ENCODE assay signal across 7 mouse cellular contexts in genomic region chr13:55714501-55715166, GRCm38 (mm10). TPM values are rescaled to one million over a fixed set of nuclear protein-coding genes. Genes with fewer than 3 reads are reported as not detected.
A peak's percentile ranks its signal among the peaks of the same experiment; 100 is the strongest.
DNase-seq lines count a peak whose midpoint lies in the region; ATAC-seq lines count a peak whose summit lies in the region.

TSS of gene Txndc15 (plus strand) at chr13:55714650.

- no peaks in the 10 kb centered on the region for H3K9me3 ChIP-seq in embryonic facial prominence, embryonic 12.5 days
- no peaks in the 10 kb centered on the region for H3K9me3 ChIP-seq in midbrain, embryonic 11.5 days (ENCODE audit: control insufficient read depth, low read length)

- H3K27ac ChIP-seq in embryonic facial prominence, embryonic 12.5 days = peak within 1 kb of the TSS; percentile 88
- peak within 1 kb of the TSS; percentile 67 for H3K27ac ChIP-seq in midbrain, embryonic 11.5 days (ENCODE audit: low read depth, low read length)

- peaks cover 21% of the 10 kb centered on the region for H3K36me3 ChIP-seq in embryonic facial prominence, embryonic 12.5 days
- H3K36me3 ChIP-seq in midbrain, embryonic 11.5 days (ENCODE audit: control insufficient read depth, insufficient read depth, low read length) = peaks cover 6% of the 10 kb centered on the region; the same call in 1 of the 2 replicates

- no peaks in the 10 kb centered on the region for H3K27me3 ChIP-seq in embryonic facial prominence, embryonic 12.5 days
- H3K27me3 ChIP-seq in midbrain, embryonic 11.5 days (ENCODE audit: control insufficient read depth, insufficient read depth, low read length) = no peaks in the 10 kb centered on the region

- peak within 1 kb of the TSS; percentile 94 for H3K4me3 ChIP-seq in embryonic facial prominence, embryonic 12.5 days
- H3K4me3 ChIP-seq in midbrain, embryonic 11.5 days (ENCODE audit: low read depth, low read length) = peak within 1 kb of the TSS; percentile 94

- peaks cover 8% of the 10 kb centered on the region; the same call in 1 of the 2 replicates for H3K4me1 ChIP-seq in embryonic facial prominence, embryonic 12.5 days
- peaks cover 6% of the 10 kb centered on the region; the same call in 1 of the 2 replicates for H3K4me1 ChIP-seq in midbrain, embryonic 11.5 days (ENCODE audit: control insufficient read depth, insufficient read depth, low read length)

- intact Hi-C loops in left cerebral cortex, postnatal 4 days (cut with DNase I) = loop anchor here (10.0 kb wide), 1 partner anchor 360 kb away; no protein-coding TSS in a partner anchor

- peak within 1 kb of the TSS; percentile 62 for H3K4me2 ChIP-seq in embryonic facial prominence, embryonic 12.5 days (replicated peaks)
- H3K4me2 ChIP-seq in midbrain, embryonic 11.5 days = peak within 1 kb of the TSS; percentile 65

- WGBS in embryonic facial prominence, embryonic 12.5 days = under 1% methylated on average over 63 of the region's 63 CpGs
- under 1% methylated on average over 63 of the region's 63 CpGs for WGBS in midbrain, embryonic 11.5 days

- peak; percentile 90 for DNase-seq in adrenal gland, postnatal 25 days
- DNase-seq in heart, adult 11 months = peak; percentile 99
- peak; percentile 81 for DNase-seq in kidney, adult 11 months
- peak; percentile 88 for DNase-seq in left cerebral cortex, postnatal 4 days
- peak; percentile 99 for DNase-seq in midbrain, embryonic 11.5 days (ENCODE audit: low spot score, missing footprints)
- DNase-seq in right cerebral cortex, postnatal 4 days = peak; percentile 89

- peak; percentile 92 for ATAC-seq in embryonic facial prominence, embryonic 12.5 days (ENCODE audit: insufficient number of reproducible peaks, insufficient read depth, low FRiP score, low TSS enrichment)
- ATAC-seq in midbrain, embryonic 11.5 days (ENCODE audit: low FRiP score) = peak; percentile 96

- H3K9ac ChIP-seq in embryonic facial prominence, embryonic 12.5 days = peak within 1 kb of the TSS; percentile 94
- peak within 1 kb of the TSS; percentile 96 for H3K9ac ChIP-seq in midbrain, embryonic 11.5 days (ENCODE audit: low read length)

RNA-seq across cellular contexts. Expression of gene Txndc15, which starts in this region (rescaled TPM):
- total RNA-seq in adrenal gland, postnatal 25 days (2021) = 58.1 and 65.7 TPM in 2 replicates
- polyA plus RNA-seq in embryonic facial prominence, embryonic 12.5 days (2016; fragmentation: Nextera tagmentation; extraction: Ambion mirVana) = 99.8 and 103 TPM in 2 replicates
- 10 to 100 TPM; 58.7 to 59.5 TPM for total RNA-seq in left cerebral cortex, postnatal 4 days (2021)
- polyA plus RNA-seq in midbrain, embryonic 11.5 days (2014; fragmentation: Nextera tagmentation; extraction: Ambion mirVana) = 91.4 and 101 TPM in 2 replicates

Comparison
In these comparisons a context has a peak if more than half of its experiments do, and no peak if none do; other contexts are left out.
1. Peak in every context shown above with its lines: DNase-seq, ATAC-seq, H3K4me3 ChIP-seq and H3K27ac ChIP-seq.